Mouse (Mus musculus) left cerebral cortex, adult 8-10 months (tissue): ENCODE measurements at regions not wholly inside any gene's neighbourhood (a gene's known extent, or its start where the extent isn't known, plus 50 kb on each side); places are given as distances from the start of the nearest gene placed in this dataset.

Experiments used
- DNase-seq, 2 experiments: peaks; one replicate each; pipeline ENCODE4 v3.0.0; 2022; ENCODE audit warnings: low spot score in 2 of 2

DNA sequence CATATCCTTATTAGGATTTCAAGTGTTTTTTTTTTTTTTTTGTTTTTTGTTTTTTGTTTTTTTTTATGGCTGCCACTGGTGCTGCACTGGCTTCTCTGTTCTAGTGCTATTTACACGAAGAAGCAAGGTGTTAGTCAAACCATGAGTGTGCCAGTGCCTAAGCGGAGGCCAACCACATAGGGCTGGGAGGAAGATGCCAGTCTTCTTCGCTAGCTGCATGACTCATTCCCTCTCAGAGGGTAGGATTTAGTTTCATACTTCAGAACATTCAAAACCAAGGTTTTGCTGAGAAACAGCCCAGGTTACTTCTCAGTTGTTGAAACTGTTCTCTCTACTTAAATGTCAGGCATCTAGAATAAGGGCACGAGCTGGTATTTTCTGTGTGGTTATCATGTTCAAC lies 72.6 kb downstream of the Icos start:
- DNase-seq, result no peak

DNA sequence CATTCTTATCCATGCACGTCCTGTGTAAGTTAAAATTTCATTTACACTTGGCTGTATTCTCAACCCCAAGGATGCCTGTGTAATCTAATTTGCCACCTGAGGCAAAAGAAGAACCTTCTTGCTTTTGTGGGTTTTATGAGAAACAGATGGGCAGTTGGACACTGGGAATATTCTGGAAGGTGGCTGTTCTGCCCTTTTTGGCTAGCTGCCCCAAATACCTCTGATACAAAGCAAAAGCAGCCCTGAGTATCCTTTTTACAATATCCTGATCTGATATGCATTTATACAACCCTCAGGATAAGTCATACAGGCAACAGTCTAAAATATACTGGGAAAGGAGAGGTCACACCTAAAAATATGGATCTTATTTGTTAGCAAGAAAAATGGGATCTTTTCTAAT lies 75.9 kb downstream of the Icos start:
- DNase-seq, result no peak

DNA sequence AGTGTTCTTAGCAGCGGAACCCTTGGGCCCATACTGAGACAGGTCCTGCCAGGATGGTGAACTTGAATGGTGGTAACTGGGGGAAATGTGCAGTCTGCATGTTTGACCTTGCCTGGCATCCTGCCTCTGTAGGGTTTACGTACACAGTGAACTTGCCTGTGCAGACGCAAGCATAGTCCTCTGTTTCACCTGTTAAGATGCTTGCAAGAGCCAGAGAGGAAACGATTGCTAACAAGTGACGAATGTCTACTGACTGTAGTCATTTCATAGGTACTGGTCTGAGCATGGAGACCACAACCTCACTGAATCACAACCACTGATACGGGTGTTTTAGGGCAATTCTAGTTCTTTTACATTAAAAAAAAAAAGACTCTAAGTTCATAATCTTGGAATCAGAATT lies 76.7 kb downstream of the Icos start:
- DNase-seq, result no peak

DNA sequence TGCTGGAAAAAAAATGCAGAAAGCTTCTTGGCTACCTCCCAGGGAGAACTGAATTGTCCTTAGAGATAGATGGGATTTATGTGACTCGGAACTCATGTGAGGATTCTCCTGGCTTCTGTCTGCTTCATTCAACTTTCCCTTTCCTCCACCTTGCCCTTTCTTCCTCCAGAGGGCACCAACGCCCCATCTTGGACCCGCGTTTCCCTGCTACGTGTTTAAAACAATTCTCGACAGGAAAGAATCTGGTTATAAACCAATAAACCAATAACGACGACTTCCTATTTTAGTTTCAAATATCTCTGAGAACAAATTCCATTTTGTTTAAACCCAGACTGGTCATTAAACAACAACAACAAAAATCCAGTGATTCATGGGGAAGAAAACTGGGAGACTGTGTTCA lies 77.4 kb downstream of the Icos start:
- peak; percentile 18 to 64 for DNase-seq

DNA sequence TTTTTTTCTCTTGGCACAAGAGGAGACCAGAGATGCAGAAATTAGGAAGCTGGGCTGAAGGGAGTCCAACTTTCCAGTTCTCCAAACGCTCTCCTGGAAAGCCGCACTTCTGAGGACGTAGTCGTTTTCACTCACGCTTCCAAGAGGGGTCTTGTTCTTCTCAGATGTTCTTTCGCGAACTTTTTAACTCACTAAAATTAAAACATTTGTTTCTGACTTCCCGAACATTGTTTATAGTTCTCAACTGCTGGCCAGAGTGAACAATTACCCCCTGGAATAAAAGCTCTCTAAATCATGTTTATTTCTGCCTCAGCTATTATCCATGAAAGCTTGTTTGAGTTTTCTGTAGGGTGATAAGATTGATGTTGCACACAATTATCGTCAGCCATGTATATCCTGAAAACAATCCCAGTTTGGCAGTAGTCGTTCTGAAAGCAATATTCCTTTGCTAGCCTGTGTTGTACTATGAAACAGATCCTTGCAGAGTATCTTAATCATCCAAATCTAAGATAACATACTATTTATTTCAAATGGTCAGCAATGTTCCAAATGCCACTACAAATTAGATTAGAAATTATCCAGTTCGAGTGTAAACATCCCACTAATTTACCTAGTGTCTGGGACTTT lies 82.3 kb downstream of the Icos start:
- no peak for DNase-seq

DNA sequence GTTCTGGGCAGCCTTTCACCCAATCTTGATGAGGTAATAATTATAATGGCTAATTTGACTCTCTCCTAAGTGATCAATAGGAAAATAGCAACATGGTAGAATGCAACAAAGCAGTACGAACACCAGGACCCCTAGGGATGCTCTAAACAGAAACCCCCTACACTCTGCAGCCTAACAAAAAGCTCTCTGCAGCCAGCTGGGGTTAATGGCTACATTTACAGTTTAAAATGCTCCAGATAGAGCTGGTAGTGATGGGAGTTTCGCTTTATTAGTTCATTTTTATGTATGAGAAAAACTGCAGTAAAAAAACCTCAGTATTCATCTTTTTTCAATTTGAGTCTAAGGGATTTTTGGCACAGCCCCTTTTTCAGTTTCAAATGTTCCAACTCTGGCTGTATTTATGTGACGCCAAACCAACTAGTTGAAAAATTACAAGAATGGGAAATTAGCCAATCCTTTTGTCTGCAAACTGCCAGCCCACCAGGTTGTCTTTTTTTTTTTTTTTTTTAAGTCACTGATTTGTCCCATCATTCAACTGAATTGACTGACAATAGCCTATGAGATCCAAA lies 84.2 kb downstream of the Icos start:
- no peak for DNase-seq

DNA sequence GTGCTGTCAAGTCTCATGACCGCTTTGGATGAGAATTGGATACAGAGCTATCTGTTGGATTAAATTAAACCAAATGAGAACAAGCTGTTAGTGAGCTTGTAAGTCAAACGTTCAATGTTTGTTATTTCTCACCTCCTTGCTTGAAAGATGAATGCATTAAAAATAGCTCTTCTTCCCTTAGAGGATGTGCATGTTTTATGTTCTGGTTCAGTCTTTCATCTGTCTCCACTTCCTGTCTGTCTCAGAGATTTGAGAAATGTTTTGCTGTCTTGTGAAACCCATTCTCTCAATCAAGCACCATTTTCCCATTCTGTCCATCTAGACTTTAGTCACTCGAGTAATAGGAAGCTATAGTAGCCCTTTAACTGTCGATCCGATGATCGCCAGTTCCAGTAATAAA lies 90.4 kb downstream of the Icos start:
- DNase-seq, result no peak

DNA sequence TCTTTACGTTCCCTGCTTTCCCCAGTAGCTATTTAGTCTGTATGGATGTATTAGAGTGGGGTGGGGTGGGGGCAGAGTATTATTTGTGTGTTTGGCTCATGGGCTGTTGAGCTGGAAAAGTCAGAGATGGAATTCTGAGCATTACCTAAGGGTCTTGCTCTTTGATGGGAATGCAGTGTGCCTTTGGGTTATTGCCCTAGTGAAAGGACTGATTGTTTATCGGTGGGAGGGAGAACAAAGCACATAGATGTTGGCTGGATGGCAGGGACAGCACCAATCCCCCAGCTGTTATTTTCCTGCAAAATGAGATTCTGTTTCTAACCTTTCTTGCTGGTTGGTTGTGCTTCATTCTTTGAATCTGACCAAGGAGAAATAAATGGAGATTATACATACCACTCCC lies 96.4 kb downstream of the Icos start:
- DNase-seq, result no peak

DNA sequence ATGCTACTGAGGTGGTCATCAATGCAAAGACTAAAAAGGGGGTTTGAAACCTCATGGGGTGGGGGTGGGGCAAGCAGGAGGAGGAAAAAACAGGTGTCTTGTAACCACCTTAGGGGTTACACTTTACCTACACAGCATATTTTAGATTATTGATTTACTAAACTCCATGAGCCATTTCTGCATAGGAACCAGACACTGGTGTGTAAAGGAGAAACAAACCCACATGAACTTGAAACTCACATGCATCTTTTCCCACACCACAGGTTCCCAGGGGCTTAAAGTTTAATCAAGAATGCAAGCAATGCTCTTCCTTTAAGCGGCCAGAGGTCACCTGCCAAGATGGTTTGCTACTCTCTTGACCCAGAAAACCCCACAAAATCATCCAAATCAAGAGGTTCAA lies 97.6 kb downstream of the Icos start:
- DNase-seq, result no peak

DNA sequence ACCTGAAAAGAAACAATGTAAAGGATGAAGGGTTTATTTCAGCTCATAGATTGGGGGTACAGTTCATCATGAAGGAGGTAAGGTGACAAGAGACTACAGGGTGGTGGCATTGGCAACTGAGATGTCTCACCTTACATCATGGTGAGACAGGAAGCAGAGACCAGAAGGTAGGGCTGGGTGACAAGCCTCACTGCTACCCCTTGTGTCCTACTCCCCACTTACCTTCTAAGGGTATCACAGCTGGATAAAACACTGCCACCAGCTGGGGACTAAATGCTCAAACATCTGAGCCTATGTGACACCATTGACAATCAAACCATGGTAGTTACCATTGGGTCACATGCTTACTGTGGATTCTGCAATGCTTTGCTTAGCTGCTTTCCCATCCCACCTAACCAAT lies 107.0 kb downstream of the Icos start:
- DNase-seq, result no peak

DNA sequence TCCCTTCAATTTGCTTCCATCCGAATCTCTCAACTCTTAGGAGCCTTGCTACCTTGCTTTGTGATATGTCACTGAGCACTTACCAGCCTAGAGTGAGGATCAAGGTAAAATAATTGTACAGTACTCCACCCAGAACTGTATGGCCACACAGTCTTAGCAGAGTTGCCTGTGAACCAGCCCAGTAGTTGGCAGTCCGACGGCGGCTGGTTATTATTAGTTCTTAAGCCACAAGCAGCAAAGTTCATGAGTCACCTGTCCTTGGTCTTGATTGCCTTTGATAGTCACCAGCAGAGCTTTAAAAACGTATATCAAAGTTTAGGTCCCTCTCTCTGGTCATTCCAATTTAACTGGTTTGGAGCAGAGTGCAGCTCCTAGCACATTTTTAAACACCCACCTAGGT lies 109.1 kb downstream of the Icos start:
- DNase-seq, result no peak

DNA sequence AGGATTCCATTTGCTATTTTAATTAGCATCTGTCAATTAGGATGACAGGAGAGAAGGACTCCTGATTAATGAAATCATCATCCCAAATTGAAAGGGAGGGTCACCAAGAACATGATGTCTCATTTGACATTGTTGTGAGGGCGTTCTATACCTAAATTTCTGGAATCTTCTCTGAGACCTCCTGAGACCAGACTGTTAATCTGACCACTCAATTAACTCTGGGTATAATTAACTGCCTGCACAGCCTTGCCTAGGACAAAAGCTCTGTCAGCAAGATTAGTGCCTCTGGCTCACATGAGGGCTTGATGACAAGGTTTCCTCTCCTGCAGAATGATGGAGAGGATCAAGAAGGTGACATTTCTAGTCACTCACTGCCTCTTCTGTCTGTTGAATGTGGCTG lies 113.1 kb downstream of the Icos start:
- no peak for DNase-seq

DNA sequence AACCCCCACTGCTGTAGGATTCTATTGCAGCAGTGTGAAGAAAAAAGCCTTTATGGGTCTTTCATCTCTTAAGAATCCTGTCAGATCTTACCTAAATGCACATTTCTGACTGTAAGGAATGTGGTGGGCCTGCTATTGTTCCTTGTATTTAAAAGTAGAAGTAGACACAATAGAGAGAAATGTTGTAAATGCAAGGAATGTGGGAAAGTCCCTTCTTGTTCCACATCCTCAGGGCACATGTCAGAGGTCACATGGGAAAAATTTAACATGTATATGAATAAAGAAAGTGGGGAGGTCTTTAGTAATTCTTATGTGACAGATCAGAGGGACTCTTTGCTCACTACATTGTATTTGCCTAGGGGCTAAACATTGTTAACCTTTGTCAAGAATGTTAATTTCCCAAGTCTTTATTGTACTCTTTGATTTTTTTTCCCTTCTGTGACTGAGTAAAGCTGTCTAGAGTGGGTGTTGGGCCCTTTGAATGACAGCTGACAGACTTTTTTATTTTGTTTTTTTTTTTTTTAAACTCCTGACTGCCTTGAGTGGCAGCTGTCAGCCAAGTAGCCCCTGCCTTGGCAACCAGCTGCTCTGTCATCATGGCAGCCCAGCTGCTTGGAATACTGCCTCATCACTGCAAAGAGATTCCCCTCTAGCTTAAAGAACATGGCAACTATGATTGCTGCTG lies 117.9 kb downstream of the Icos start:
- DNase-seq, result no peak

DNA sequence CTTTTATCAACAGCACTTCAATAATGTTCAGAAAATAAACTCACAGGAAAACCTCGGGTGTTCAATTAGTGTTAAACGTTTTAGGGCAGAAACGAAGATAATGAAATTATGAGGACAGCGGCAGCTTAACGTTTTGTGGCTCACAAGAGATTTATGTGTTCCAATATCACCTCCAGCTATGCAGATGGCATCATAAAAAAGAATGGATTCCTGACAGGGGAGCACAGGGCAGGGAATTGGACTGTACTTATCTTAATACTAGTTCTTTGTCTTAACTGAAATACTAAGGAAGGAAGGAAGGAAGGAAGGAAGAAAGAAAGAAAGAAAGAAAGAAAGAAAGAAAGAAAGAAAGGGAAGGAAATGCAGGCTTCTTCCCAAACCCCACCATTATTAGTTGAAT lies 121.6 kb downstream of the Icos start:
- DNase-seq, result no peak

DNA sequence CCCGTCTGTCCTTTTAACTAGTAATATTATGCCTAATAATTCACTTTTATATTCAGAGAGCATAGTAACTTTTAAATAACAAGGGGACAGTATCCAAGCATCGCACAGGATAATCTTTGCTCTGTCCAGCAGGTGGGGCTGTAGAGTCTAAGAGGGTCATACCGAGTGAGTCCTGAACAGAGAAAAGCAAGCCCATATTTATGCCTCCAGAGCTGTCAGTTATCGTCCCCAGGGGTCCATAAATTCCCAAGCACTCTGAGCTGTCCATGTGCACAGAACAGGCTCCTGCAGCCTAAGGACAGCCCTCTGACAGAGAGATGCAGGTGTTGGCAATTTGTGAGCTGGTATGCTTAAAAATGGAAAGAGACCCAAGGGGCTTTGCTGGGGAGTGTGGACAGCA lies 124.0 kb downstream of the Icos start:
- DNase-seq, result no peak

DNA sequence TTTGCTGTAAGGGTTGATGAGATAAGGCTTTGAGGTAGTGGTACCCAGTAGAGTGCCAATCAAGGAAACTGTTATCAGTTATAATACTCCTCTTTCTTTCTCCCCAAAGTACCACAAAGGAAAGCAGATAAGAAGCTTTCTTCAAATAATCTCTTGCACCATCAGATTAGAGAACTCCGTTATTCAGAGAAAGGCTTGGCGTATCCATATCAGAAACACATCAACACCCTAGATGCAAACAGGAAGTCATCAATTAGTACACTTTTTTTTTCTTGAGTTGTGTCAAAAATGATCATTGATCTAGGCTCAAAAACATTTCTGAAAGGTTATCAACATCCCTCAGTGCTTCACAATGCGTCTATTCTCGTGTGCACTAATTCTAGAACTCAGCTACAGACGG lies 124.6 kb downstream of the Icos start:
- DNase-seq, result no peak

DNA sequence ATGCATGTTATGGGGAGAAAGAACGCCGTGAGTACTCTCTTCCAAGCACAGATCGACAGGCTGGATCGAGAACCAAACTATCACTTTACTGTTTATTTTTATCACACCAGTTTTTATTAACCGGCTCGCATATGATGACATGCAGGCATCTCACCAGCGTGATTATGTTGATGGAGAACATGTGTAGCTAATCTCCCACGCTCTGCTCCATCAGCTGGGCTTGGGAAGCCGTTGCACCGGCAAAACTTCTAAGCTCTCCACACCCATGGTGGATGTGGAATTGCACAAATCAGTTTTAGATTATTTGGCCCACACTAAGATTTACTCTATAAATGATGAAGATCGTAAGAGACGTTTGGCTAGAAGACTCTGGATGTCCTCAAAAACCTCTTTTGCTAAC lies 125.9 kb downstream of the Icos start:
- DNase-seq, result no peak

DNA sequence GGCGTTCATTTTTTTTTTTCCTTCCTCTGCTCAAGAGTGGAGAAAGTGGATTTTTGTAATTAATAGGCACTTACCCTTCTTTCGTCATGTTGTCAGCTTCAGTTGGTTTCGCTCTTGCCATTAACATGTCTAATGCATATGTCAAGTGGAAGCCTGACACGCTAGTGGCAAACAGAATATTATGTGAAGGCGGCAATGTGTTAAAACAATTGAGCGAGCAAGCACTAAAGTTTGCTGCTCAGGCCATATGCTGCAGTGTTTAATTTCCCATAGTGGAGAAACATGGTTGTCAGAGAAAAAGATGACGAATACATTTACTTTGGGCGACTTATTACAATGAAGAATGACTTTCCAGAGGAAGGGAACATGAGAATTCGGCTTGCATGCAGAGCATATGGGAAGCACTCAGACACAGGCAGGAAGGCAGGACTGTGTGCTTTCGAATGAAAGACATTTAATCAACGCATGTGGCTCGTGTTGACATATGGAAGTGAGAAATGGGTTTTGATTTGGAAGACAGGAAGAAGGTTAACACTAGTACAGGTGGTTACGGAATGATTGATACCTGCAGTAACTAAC lies 134.1 kb downstream of the Icos start:
- no peak for DNase-seq

DNA sequence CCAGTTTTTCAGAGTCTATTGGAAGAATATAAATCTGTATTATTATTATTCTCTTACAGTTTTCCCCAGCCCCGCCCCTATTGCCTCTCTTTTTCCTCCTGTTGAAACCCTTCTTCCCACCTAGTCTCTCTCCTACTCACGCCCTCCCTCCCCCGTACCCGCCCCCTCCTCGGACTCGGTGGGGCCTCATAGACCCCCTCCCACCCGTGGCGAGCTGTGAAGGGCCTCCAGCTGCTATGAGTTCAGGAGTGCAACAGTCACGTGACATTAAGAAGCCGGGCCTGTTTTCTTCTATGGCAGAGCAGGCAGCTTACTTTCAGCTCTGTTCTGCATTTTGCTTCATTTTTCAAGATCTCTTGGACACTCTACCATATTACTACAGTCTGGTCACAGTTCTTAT lies 139.8 kb downstream of the Icos start:
- no peak for DNase-seq

DNA sequence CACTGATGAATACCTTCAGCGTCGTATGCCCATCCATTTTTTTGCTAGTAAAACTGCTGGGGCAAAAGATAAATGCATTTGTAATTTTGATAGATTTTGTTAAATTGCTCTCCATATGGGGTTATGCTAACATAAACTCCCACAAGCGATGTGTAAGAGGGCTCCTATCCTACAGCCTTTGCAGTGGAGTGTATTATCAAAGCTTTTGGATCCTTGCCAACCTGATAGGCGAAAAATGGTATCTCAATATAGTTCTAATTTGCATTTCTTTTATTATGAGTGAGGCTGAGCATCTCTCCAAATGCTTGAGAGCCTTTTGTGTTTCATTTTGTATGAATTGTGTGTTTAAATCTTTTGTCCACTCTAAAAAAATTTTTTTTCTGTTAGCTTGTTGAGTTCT lies 140.3 kb downstream of the Icos start:
- DNase-seq, result no peak

DNA sequence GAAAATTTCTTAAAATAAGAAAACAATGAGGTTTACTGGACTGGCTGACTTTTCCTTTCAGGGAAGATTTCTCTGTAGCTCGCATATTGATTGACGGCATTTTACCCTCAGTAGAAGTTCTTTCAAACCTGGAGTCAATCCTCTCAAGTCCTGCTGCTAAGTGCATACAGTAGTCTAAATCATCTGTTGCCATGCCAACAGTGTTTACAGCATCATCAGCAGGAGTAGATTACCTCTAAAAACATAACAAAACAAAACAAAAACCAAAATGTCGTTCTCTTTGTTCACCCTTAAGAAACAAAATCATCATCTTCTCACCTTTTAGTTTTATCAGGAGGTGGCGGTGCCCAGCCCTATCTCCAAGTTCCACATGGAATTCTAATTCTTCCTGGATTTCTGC lies 143.8 kb downstream of the Icos start:
- DNase-seq, result no peak

DNA sequence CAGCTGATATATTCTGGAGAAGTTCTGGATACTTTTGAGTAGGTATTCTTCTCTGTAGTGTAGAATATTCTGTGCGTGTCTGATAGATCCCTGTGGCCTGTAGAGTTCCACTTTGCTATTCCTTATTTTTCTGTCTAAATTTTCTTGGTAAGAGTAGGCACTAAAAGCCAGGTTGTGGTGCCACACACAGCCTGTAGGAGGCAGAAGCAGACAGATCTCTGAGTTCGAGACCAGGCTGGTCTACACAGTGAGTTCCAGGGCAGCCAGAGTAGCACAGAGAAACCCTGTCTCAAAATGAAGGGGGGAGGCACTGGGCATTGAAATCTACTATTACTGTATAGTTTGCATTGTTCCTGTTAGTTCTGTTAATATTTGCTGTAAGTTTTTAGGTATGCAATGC lies 147.4 kb downstream of the Icos start:
- no peak for DNase-seq
